Mouse (Mus musculus) heart, adult 2 months (tissue): ENCODE measurements around the gene Grid2. TPM values are rescaled to one million over a fixed set of nuclear protein-coding genes. Genes with fewer than 3 reads are reported as not detected.

Experiments used
- DNase-seq, 2 experiments: peaks; one replicate each; pipeline ENCODE4 v3.0.0; 2021
- H3K27ac ChIP-seq: fragments of 200-600 bp; 2 replicates; pipeline ENCODE4 v1.8.1; 2022
- H3K27me3 ChIP-seq: fragments of 200-500 bp; 2 replicates; pipeline ENCODE4 v1.6.1; 2012; ENCODE audit warnings: mild to moderate bottlenecking, low read length, inconsistent platforms, mixed read lengths; ENCODE audit not compliant: control insufficient read depth, insufficient read depth
- H3K36me3 ChIP-seq: fragments of 200-500 bp; 2 replicates; pipeline ENCODE4 v1.6.1; 2012; ENCODE audit warnings: low read length, inconsistent platforms; ENCODE audit not compliant: control insufficient read depth, insufficient read depth
- H3K4me1 ChIP-seq: fragments of 200-500 bp; 2 replicates; pipeline ENCODE4 v1.6.1; 2011; ENCODE audit warnings: low read length; ENCODE audit not compliant: control insufficient read depth, insufficient read depth
- H3K4me3 ChIP-seq: fragments of 200-600 bp; 2 replicates; pipeline ENCODE4 v1.8.1; 2022
- H3K79me2 ChIP-seq: fragments of 200-500 bp; replicated peaks from 2 replicates; pipeline ENCODE4 v1.6.1; 2012; ENCODE audit warnings: mild to moderate bottlenecking, inconsistent platforms, low read length, moderate library complexity, mixed read lengths; ENCODE audit not compliant: control insufficient read depth, insufficient read depth
- H3K9ac ChIP-seq: fragments of 200-500 bp; 2 replicates; pipeline ENCODE4 v1.6.1; 2012; ENCODE audit warnings: low read depth, mild to moderate bottlenecking, control low read depth, inconsistent platforms, low read length, mixed read lengths
- CTCF ChIP-seq: fragments of 200-600 bp; IDR thresholded peaks from 2 replicates; pipeline ENCODE4 v1.8.1; 2022; ENCODE audit warnings: antibody characterized with exemption, mild to moderate bottlenecking, moderate library complexity
- EP300 ChIP-seq: fragments of 200-500 bp; IDR thresholded peaks from 2 replicates; pipeline ENCODE4 v1.6.1; 2011; ENCODE audit warnings: low read depth, low read length, control low read depth; ENCODE audit not compliant: insufficient read depth
- POLR2A ChIP-seq: fragments of 200-500 bp; IDR thresholded peaks from 2 replicates; pipeline ENCODE4 v1.6.1; 2011; ENCODE audit warnings: mild to moderate bottlenecking, low read depth, low read length, control low read depth; ENCODE audit not compliant: insufficient read depth
- WGBS: fragments of 180-500 bp; shearing (Covaris S2); methylation state at CpG from one replicate; pipeline ENCODE4 v1.1.7; 2018; 5-methylcytosine and 5-hydroxymethylcytosine counted together
- intact Hi-C: fragments of 180-260 bp; cut with DNase I; formaldehyde crosslinking; loops from one replicate; pipeline ENCODE4 v1.15.1; 2025
- polyA plus RNA-seq: library from polyadenylated mRNA; depleted of rRNA; stranded (reverse); fragments of >200 nt; gene quantifications from 2 replicates; pipeline ENCODE4 v1.2.3, GENCODE M21; 2012
- total RNA-seq, 2 experiments: library from RNA; stranded (reverse); gene quantifications; 2 replicates each; pipeline ENCODE4 v1.2.3; 2021

Grid2 gene
- total and polyA plus RNA-seq, 3 experiments, result 0.05 to 0.08 TPM; not detected in 1

DNA sequence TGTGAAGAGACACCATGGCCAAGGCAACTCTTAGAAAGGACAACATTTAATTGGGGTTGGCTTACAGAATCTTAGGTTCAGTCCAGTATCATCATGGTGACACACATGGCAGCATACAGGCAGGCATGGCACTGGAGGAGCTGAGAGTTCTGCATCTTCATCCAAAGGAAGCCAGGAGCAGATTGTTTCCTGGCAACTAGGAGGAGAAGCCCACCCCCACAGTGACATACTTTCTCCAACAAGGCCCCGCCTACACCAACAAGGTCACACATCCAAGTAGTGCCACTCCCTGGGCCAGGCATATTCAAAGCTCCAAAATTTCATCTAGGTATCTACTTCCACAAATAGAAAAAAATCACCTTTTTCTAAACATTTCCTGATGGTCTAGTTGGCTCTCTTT is 1351.4 kb downstream of the Grid2 start:
- TF ChIP-seq EP300 (no peak), CTCF (no peak), POLR2A (no peak)
- H3K27ac ChIP-seq, result no peak overlapping the region
- H3K79me2 ChIP-seq, result no peaks in the 10 kb centered on the region
- 89% methylated on average over 1 of the region's 1 CpGs for WGBS
- no peaks in the 10 kb centered on the region for H3K27me3 ChIP-seq
- intact Hi-C loops, result no loop called here
- no peak overlapping the region for H3K9ac ChIP-seq
- no peaks in the 10 kb centered on the region for H3K4me1 ChIP-seq
- no peak overlapping the region for H3K4me3 ChIP-seq
- no peak for DNase-seq
- H3K36me3 ChIP-seq, result no peaks in the 10 kb centered on the region

- H3K4me3 ChIP-seq, result no peak overlapping the region
- no peak for DNase-seq
- intact Hi-C loops, result no loop called here
- H3K27me3 ChIP-seq, result no peaks in the 10 kb centered on the region
- H3K36me3 ChIP-seq, result no peaks in the 10 kb centered on the region
- H3K4me1 ChIP-seq, result no peaks in the 10 kb centered on the region
- no peaks in the 10 kb centered on the region for H3K79me2 ChIP-seq
- 19% methylated on average over 1 of the region's 1 CpGs for WGBS
- no peak overlapping the region for H3K9ac ChIP-seq
- TF ChIP-seq EP300, result no peak
- peak; percentile 61 for TF ChIP-seq CTCF
- no peak overlapping the region for H3K27ac ChIP-seq
These were observed 1352.3 kb downstream of the Grid2 start for GRCm38 (mm10) chr6:64607942-64608341.

- Histone ChIP-seq H3K27ac (peak overlapping the region; percentile 58), H3K4me1 (peaks cover 2% of the 10 kb centered on the region; the same call in 1 of the 2 replicates), H3K4me3 (no peak overlapping the region), H3K27me3 (no peaks in the 10 kb centered on the region), H3K36me3 (no peaks in the 10 kb centered on the region), H3K9ac (no peak overlapping the region), H3K79me2 (no peaks in the 10 kb centered on the region)
- WGBS, result 35% methylated on average over 4 of the region's 4 CpGs
- intact Hi-C loops, result loop anchor here (10.0 kb wide), 1 partner anchor 112 kb away; no protein-coding TSS in a partner anchor
- DNase-seq, result no peak
- TF ChIP-seq POLR2A, result no peak
- TF ChIP-seq EP300, result no peak
- no peak for TF ChIP-seq CTCF
These were observed 1361.2 kb downstream of the Grid2 start for GRCm38 (mm10) chr6:64616843-64617242.

DNA sequence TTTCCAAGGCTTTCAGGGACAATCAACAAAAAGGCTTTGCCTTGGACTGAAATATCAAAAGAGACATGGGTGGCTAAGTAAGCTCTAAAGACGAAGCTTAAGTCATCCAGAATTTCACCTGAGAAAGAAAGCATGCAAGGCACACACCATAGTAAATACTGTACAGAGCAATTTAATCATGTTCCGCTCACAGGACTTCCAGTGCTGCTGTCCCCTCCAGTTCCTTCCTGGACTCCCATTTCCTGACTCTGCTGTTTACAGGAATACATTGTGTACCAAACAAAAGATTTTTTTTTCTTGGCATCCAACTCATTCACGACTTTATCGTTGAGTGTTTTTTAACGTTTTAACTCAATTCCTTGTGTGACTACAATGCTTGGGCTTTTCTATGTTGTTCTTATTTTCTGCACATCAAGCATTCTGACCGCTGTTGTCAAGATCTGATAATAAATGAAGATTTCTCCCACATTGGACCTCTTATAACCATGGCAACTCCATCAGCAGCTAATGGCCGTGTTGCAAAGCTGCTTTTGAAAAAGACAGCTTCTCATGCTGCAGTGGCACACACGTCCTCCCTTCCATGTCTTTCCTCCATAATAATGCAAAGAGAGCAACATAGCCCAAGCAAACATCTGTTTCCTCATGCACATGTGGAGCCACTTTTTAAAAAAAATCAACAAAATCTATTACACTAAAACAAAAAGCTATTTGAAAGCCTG is 1361.9 kb downstream of the Grid2 start:
- H3K27ac ChIP-seq, result peak overlapping the region; percentile 58
- no peaks in the 10 kb centered on the region for H3K79me2 ChIP-seq
- 39% methylated on average over 8 of the region's 8 CpGs for WGBS
- no peak overlapping the region for H3K9ac ChIP-seq
- H3K27me3 ChIP-seq, result no peaks in the 10 kb centered on the region
- intact Hi-C loops, result loop anchor here (10.0 kb wide), 1 partner anchor 113 kb away; no protein-coding TSS in a partner anchor
- peaks cover 2% of the 10 kb centered on the region; the same call in 1 of the 2 replicates for H3K4me1 ChIP-seq
- peak; percentile 82; the same call in 1 of the 2 replicates for TF ChIP-seq EP300
- TF ChIP-seq CTCF, result no peak
- H3K4me3 ChIP-seq, result no peak overlapping the region
- H3K36me3 ChIP-seq, result no peaks in the 10 kb centered on the region
- DNase-seq, result peak in 1 of 2 experiments; percentile 4

GRCm38 (mm10) chr6:64623404-64623803 is 1367.7 kb downstream of the Grid2 start:
- intact Hi-C loops, result no loop called here
- Histone ChIP-seq H3K27ac (no peak overlapping the region), H3K36me3 (no peaks in the 10 kb centered on the region), H3K27me3 (no peaks in the 10 kb centered on the region), H3K4me1 (no peaks in the 10 kb centered on the region), H3K9ac (no peak overlapping the region), H3K4me3 (no peak overlapping the region), H3K79me2 (no peaks in the 10 kb centered on the region)
- 25% methylated on average over 3 of the region's 3 CpGs for WGBS
- no peak for DNase-seq
- TF ChIP-seq CTCF, result no peak

- TF ChIP-seq POLR2A (no peak), CTCF (no peak)
- H3K79me2 ChIP-seq, result no peaks in the 10 kb centered on the region
- no peak for DNase-seq
- H3K4me1 ChIP-seq, result no peaks in the 10 kb centered on the region
- no peaks in the 10 kb centered on the region for H3K36me3 ChIP-seq
- no peaks in the 10 kb centered on the region for H3K27me3 ChIP-seq
- no peak overlapping the region for H3K4me3 ChIP-seq
- intact Hi-C loops, result no loop called here
- H3K27ac ChIP-seq, result no peak overlapping the region
- no peak overlapping the region for H3K9ac ChIP-seq
These were observed 1392.0 kb downstream of the Grid2 start for GRCm38 (mm10) chr6:64647661-64648060.
